Mouse (Mus musculus): ENCODE measurements around the gene Nrcam.
"Not testable (repeated sequence)": the region's sequence is repeated elsewhere in the genome, so short reads cannot be mapped to it uniquely, and the experiment has no call there.

GRCm38 (mm10) chr12:44280147-44280546, 48.5 kb upstream of the Nrcam start:
- not testable (repeated sequence) for TF ChIP-seq POLR2A (IDR thresholded peaks at IDR 0.05; ENCODE audit: low read depth, low read length); CTCF (IDR thresholded peaks at IDR 0.05; ENCODE audit: extremely low read depth, insufficient read length, insufficient replicate concordance, low read depth, low read length)

Data from small intestine, adult 2 months (tissue).